Mouse (Mus musculus): ENCODE results near the gene Acadvl. TPM values are rescaled to one million over a fixed set of nuclear protein-coding genes. Genes with fewer than 3 reads are reported as not detected.

The Acadvl gene
- polyA plus RNA-seq, 1 experiment from 2014 or later: 42.2 TPM

DNA sequence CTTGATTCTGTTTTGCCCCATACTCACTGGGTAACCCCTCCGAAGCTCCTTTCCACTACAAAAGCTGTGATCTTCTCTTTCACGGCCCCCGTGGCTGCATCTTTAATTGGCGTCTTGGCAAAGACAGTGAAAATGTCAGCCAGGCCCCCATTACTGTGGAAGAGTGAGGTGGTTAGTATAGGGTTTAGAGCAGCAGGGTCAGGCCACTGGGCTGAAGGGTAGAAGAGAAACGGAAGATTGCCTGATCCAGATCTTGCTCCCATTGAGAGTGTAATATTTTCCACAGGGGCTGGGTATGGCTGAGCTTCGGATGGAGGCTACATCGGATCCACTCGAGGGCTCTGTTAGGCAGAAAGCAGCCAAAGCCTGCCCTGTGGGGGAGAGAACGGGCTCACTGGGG lies 2.3 kb downstream of the Acadvl start:
- H3K9me3 ChIP-seq (replicated peaks): no peaks in the 10 kb centered on the region
- no peaks in the 10 kb centered on the region for H3K27me3 ChIP-seq (ENCODE audit: low read depth, poor library complexity, severe bottlenecking)
- no peak overlapping the region for H3K27ac ChIP-seq (replicated peaks)
- peaks cover 63% of the 10 kb centered on the region for H3K36me3 ChIP-seq
- 92% methylated on average over 9 of the region's 9 CpGs for WGBS
- no peak overlapping the region for H3K4me3 ChIP-seq
- H3K4me1 ChIP-seq: peaks cover 44% of the 10 kb centered on the region
- DNase-seq (ENCODE audit: low spot score): no peak

- H3K36me3 ChIP-seq: peaks cover 83% of the 10 kb centered on the region
- no peak for DNase-seq (ENCODE audit: low spot score)
- H3K4me1 ChIP-seq: peaks cover 27% of the 10 kb centered on the region
- 73% methylated on average over 10 of the region's 10 CpGs for WGBS
- no peaks in the 10 kb centered on the region for H3K27me3 ChIP-seq (ENCODE audit: low read depth, poor library complexity, severe bottlenecking)
- H3K27ac ChIP-seq (replicated peaks): no peak overlapping the region
- H3K4me3 ChIP-seq: no peak overlapping the region
- H3K9me3 ChIP-seq (replicated peaks): no peaks in the 10 kb centered on the region
These were observed 4.2 kb downstream of the Acadvl start for GRCm38 (mm10) chr11:70010961-70011360.

- no peaks in the 10 kb centered on the region for H3K27me3 ChIP-seq (ENCODE audit: low read depth, poor library complexity, severe bottlenecking)
- no peak overlapping the region for H3K27ac ChIP-seq (replicated peaks)
- WGBS: 91% methylated on average over 12 of the region's 12 CpGs
- no peak for DNase-seq (ENCODE audit: low spot score)
- H3K4me1 ChIP-seq: peaks cover 25% of the 10 kb centered on the region
- H3K36me3 ChIP-seq: peaks cover 87% of the 10 kb centered on the region
- H3K9me3 ChIP-seq (replicated peaks): no peaks in the 10 kb centered on the region
- no peak overlapping the region for H3K4me3 ChIP-seq
These were observed 4.7 kb downstream of the Acadvl start for GRCm38 (mm10) chr11:70010548-70010947.

- H3K36me3 ChIP-seq: peaks cover 92% of the 10 kb centered on the region
- H3K4me3 ChIP-seq: no peak overlapping the region
- H3K27me3 ChIP-seq (ENCODE audit: low read depth, poor library complexity, severe bottlenecking): no peaks in the 10 kb centered on the region
- H3K27ac ChIP-seq (replicated peaks): no peak overlapping the region
- H3K9me3 ChIP-seq (replicated peaks): no peaks in the 10 kb centered on the region
- no peak for DNase-seq (ENCODE audit: low spot score)
- WGBS: 95% methylated on average over 6 of the region's 6 CpGs
- peaks cover 22% of the 10 kb centered on the region for H3K4me1 ChIP-seq
These were observed 5.2 kb downstream of the Acadvl start for GRCm38 (mm10) chr11:70010033-70010432.

DNA sequence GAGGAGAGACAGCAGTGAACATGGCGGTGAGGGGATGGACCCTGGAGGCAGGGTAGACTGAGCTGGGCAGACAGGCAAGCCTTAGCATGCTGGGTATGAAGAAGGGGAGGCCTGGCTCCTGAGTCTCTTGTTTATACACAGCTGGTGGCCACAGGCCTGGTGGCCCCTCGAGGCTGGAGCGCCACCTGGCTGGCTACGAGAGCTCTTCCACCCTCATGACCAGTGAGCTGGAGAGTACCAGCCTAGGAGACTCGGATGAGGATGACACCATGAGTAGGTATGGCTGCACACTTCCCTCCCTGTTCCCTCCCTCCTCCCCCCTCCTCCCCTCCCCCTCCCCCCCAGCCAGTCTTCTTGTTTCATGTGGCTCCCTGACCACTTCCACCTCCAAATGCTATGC lies 9.7 kb downstream of the Acadvl start:
- no peaks in the 10 kb centered on the region for H3K9me3 ChIP-seq (replicated peaks)
- DNase-seq (ENCODE audit: low spot score): no peak
- H3K36me3 ChIP-seq: peaks cover 74% of the 10 kb centered on the region
- no peak overlapping the region for H3K27ac ChIP-seq (replicated peaks)
- H3K4me3 ChIP-seq: peak overlapping the region; percentile 0; the same call in 1 of the 2 replicates
- peaks cover 38% of the 10 kb centered on the region for H3K4me1 ChIP-seq
- WGBS: 61% methylated on average over 5 of the region's 5 CpGs
- no peaks in the 10 kb centered on the region for H3K27me3 ChIP-seq (ENCODE audit: low read depth, poor library complexity, severe bottlenecking)

DNA sequence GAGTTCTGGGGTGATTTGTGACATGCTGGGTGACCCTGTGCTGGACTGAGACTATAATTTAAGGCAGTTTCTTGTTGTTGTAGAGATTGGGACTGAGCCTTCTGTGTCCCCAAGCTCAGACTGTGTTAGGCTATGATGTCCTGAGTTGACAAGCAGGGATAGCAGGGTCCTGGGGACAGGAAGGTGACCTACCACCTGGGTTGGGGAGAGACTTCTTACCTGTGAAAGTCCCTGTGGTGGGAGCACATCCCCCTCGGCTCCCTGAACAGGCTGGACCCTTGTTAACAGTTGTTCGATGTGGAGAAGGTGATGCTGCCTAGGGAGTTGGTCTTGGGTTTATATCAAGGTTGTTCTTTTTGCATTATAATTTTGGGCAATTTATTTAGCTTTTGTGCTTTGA lies 12.7 kb downstream of the Acadvl start:
- H3K27me3 ChIP-seq (ENCODE audit: low read depth, poor library complexity, severe bottlenecking): no peaks in the 10 kb centered on the region
- H3K27ac ChIP-seq (replicated peaks): no peak overlapping the region
- DNase-seq (ENCODE audit: low spot score): no peak
- peak overlapping the region; percentile 89 for H3K4me3 ChIP-seq
- H3K36me3 ChIP-seq: peaks cover 71% of the 10 kb centered on the region
- H3K4me1 ChIP-seq: peaks cover 63% of the 10 kb centered on the region
- WGBS: 89% methylated on average over 2 of the region's 2 CpGs
- H3K9me3 ChIP-seq (replicated peaks): no peaks in the 10 kb centered on the region

GRCm38 (mm10) chr11:70001865-70002264 lies 13.3 kb downstream of the Acadvl start:
- Histone ChIP-seq H3K4me1 (peaks cover 69% of the 10 kb centered on the region), H3K4me3 (peak overlapping the region; percentile 89), H3K27me3 (ENCODE audit: low read depth, poor library complexity, severe bottlenecking) (no peaks in the 10 kb centered on the region), H3K36me3 (peaks cover 65% of the 10 kb centered on the region), H3K27ac (replicated peaks) (no peak overlapping the region), H3K9me3 (replicated peaks) (no peaks in the 10 kb centered on the region)
- no peak for DNase-seq (ENCODE audit: low spot score)

DNA sequence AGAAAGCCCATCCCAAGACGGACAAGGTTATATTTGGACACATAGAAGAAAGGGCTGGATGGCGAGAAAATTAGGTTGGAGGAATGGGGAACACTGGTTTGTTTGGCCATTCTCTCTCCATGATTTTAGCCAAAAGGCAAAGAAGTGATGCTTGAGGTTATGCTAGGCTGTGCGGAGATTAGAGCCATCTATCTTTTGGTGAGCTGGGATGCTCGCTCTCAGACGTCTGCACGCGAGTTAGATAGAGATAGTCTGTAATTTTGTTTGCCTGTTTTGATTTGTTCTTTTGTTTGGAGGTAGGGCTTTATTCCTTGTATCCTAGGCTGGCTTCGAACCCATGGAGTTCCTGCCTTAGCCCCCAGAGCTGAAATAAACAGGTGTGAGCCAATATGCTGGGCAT lies 14.1 kb downstream of the Acadvl start:
- Histone ChIP-seq H3K27me3 (ENCODE audit: low read depth, poor library complexity, severe bottlenecking) (no peaks in the 10 kb centered on the region), H3K4me1 (peaks cover 71% of the 10 kb centered on the region), H3K36me3 (peaks cover 58% of the 10 kb centered on the region), H3K27ac (replicated peaks) (peak overlapping the region; percentile 94), H3K9me3 (replicated peaks) (no peaks in the 10 kb centered on the region), H3K4me3 (peak overlapping the region; percentile 89)
- no peak for DNase-seq (ENCODE audit: low spot score)
- WGBS: 16% methylated on average over 8 of the region's 8 CpGs

- Histone ChIP-seq H3K9me3 (replicated peaks) (no peaks in the 10 kb centered on the region), H3K36me3 (peaks cover 50% of the 10 kb centered on the region), H3K27ac (replicated peaks) (peak within 1 kb of the TSS; percentile 94), H3K4me1 (peaks cover 68% of the 10 kb centered on the region), H3K27me3 (ENCODE audit: low read depth, poor library complexity, severe bottlenecking) (no peaks in the 10 kb centered on the region), H3K4me3 (peak within 1 kb of the TSS; percentile 97)
- under 1% methylated on average over 48 of the region's 48 CpGs for WGBS
- peak; percentile 96 for DNase-seq (ENCODE audit: low spot score)
These were observed 14.8 kb downstream of the Acadvl start, which contains the start of gene Dvl2 for GRCm38 (mm10) chr11:70000396-70000898. Dvl2 (plus strand) TSS chr11:70000595.

DNA sequence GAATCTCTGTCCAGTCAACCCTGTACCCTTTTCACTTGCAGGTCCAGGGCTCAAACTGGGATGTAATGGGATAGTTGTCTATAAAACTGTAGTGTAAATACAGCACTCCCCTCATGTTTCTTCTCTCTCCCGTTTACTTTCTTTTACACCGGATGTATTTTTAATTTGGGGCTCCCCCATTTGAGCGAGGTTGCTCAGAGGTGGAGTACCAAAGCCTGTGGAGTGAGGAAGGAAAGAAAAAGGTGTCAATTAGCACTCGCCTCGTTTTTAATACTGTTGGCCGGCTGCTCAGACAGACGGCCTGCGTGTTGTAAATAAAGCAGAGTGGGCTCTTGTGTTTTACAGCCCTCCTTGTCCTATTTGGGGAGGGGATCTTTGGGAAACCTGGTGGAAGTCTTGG lies 15.5 kb downstream of the Acadvl start:
- Histone ChIP-seq H3K27ac (replicated peaks) (no peak overlapping the region), H3K9me3 (replicated peaks) (no peaks in the 10 kb centered on the region), H3K4me1 (peaks cover 71% of the 10 kb centered on the region), H3K4me3 (peak overlapping the region; percentile 97), H3K27me3 (ENCODE audit: low read depth, poor library complexity, severe bottlenecking) (no peaks in the 10 kb centered on the region), H3K36me3 (peaks cover 45% of the 10 kb centered on the region)
- no peak for DNase-seq (ENCODE audit: low spot score)
- WGBS: 87% methylated on average over 8 of the region's 8 CpGs

GRCm38 (mm10) chr11:69998567-69999491 lies 16.4 kb downstream of the Acadvl start:
- WGBS: 92% methylated on average over 27 of the region's 27 CpGs
- H3K27ac ChIP-seq (replicated peaks): no peak overlapping the region
- H3K9me3 ChIP-seq (replicated peaks): no peaks in the 10 kb centered on the region
- H3K27me3 ChIP-seq (ENCODE audit: low read depth, poor library complexity, severe bottlenecking): no peaks in the 10 kb centered on the region
- peaks cover 46% of the 10 kb centered on the region for H3K36me3 ChIP-seq
- peak overlapping the region; percentile 97 for H3K4me3 ChIP-seq
- peaks cover 73% of the 10 kb centered on the region for H3K4me1 ChIP-seq
- no peak for DNase-seq (ENCODE audit: low spot score)

DNA sequence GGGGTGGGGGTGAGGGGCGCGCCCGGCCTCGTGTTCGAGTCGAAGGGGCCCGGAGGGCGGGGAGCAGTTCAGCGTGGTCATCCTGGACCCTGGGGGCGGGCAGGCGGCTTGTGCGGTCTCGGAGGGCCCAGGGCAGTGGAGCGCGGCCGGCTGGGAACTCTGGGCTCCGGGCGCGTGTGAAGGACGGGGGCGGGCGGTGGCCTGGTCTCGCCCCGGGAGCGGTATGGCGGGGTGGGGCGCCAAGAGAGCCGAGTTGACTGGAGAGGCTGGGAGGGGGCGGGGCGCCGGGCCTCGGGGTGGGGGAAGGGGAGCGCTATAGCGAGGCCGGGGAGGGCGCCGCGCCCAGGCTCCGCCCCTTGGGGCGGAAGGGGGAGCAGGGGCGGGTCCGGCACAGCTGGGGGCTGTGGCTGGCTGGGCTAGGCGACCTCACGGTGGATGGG lies 18.1 kb downstream of the Acadvl start:
- peak overlapping the region; percentile 97 for H3K4me3 ChIP-seq
- H3K9me3 ChIP-seq (replicated peaks): no peaks in the 10 kb centered on the region
- H3K36me3 ChIP-seq: peaks cover 54% of the 10 kb centered on the region
- H3K4me1 ChIP-seq: peaks cover 63% of the 10 kb centered on the region
- WGBS: under 1% methylated on average over 41 of the region's 44 CpGs
- peak; percentile 90 for DNase-seq (ENCODE audit: low spot score)
- no peaks in the 10 kb centered on the region for H3K27me3 ChIP-seq (ENCODE audit: low read depth, poor library complexity, severe bottlenecking)
- H3K27ac ChIP-seq (replicated peaks): peak overlapping the region; percentile 98
